ENCODE assay signal across 8 mouse cellular contexts in the genomic region with DNA sequence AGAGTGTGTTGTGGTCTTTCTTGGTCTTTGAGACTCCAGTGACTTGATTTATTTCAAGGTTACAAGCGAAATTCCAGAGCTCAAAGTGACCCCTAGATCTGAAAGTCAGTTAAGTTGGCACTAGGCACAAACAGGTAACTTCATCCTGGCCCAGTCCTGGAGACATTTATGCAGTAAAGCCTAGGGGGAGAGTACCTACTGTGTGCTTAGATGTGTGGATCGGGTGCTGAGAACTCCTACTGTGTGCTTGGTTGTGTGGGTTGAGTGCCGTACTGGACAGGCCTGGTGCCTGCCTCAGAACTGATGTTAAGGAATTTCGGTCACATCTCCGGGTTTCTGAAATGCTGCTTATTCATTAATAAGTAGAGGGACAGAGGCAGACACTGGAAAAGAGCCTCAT. TPM values are rescaled to one million over a fixed set of nuclear protein-coding genes. Genes with fewer than 3 reads are reported as not detected.
DNase-seq lines count a peak whose midpoint lies in the region; ATAC-seq and TF ChIP-seq lines count a peak whose summit lies in the region.

No protein-coding gene starts in this region.

- H3K4me1 ChIP-seq in heart, embryonic 15.5 days (replicated peaks), result peaks cover 15% of the 10 kb centered on the region
- H3K4me1 ChIP-seq in ES-Bruce4 (ENCODE audit: control insufficient read depth, insufficient read depth, low read length), result peaks cover 2% of the 10 kb centered on the region
- peaks cover 22% of the 10 kb centered on the region for H3K4me1 ChIP-seq in forebrain, embryonic 15.5 days
- H3K4me1 ChIP-seq in liver, embryonic 16.5 days (ENCODE audit: control insufficient read depth, low read depth, low read length), result peaks cover 16% of the 10 kb centered on the region

- peak overlapping the region; percentile 90 for H3K4me3 ChIP-seq in heart, embryonic 15.5 days
- peak overlapping the region; percentile 95; the same call in 1 of the 2 replicates for H3K4me3 ChIP-seq in ES-Bruce4 (ENCODE audit: low read depth, low read length)
- H3K4me3 ChIP-seq in forebrain, embryonic 15.5 days, result peak overlapping the region; percentile 85
- peak overlapping the region; percentile 98 for H3K4me3 ChIP-seq in liver, embryonic 16.5 days (ENCODE audit: low read depth, low read length)

- H3K9ac ChIP-seq in heart, embryonic 15.5 days, result peak overlapping the region; percentile 88
- H3K9ac ChIP-seq in ES-Bruce4 (ENCODE audit: low read depth, poor library complexity, severe bottlenecking), result peak overlapping the region; percentile 85; the same call in 1 of the 2 replicates
- H3K9ac ChIP-seq in forebrain, embryonic 15.5 days (replicated peaks), result peak overlapping the region; percentile 83
- peak overlapping the region; percentile 99 for H3K9ac ChIP-seq in liver, embryonic 16.5 days (ENCODE audit: low read depth, low read length)

- H3K27ac ChIP-seq in heart, embryonic 15.5 days, result no peak overlapping the region
- no peak overlapping the region for H3K27ac ChIP-seq in ES-Bruce4 (ENCODE audit: insufficient read depth, low read length)
- no peak overlapping the region for H3K27ac ChIP-seq in forebrain, embryonic 15.5 days (replicated peaks)
- no peak overlapping the region for H3K27ac ChIP-seq in liver, embryonic 16.5 days (ENCODE audit: low read length)

- no peak for TF ChIP-seq POLR2A in ES-Bruce4 (IDR thresholded peaks at IDR 0.05; ENCODE audit: insufficient read depth, low read length)

- no peak for TF ChIP-seq EP300 in ES-Bruce4 (IDR thresholded peaks at IDR 0.05; ENCODE audit: insufficient read depth, low read depth, low read length)

- intact Hi-C loops in heart, postnatal 14 days (cut with DNase I), result no loop called here

- ATAC-seq in heart, embryonic 15.5 days (replicated peaks; ENCODE audit: insufficient number of reproducible peaks, insufficient read depth, low FRiP score, low read depth), result no peak
- no peak for ATAC-seq in forebrain, embryonic 15.5 days (replicated peaks)
- no peak for ATAC-seq in liver, embryonic 16.5 days (ENCODE audit: low read depth)

- H3K4me2 ChIP-seq in heart, embryonic 15.5 days, result peak overlapping the region; percentile 74
- H3K4me2 ChIP-seq in forebrain, embryonic 15.5 days (replicated peaks), result peak overlapping the region; percentile 68
- peak overlapping the region; percentile 97 for H3K4me2 ChIP-seq in liver, embryonic 16.5 days (ENCODE audit: low read depth, low read length)

- DNase-seq in heart, postnatal 14 days, result no peak
- no peak for DNase-seq in urinary bladder, adult 18-20 months (ENCODE audit: low spot score in 2 of 2)
- DNase-seq in ovary, postnatal 36 days (ENCODE audit: low spot score), result no peak
- DNase-seq in MN1 (ENCODE audit: low spot score), result no peak

- no peaks in the 10 kb centered on the region for H3K27me3 ChIP-seq in heart, embryonic 15.5 days
- H3K27me3 ChIP-seq in ES-Bruce4 (ENCODE audit: control insufficient read depth, insufficient read depth, low read length, poor library complexity, severe bottlenecking), result no peaks in the 10 kb centered on the region
- no peaks in the 10 kb centered on the region for H3K27me3 ChIP-seq in forebrain, embryonic 15.5 days
- H3K27me3 ChIP-seq in liver, embryonic 16.5 days (ENCODE audit: control insufficient read depth, insufficient read depth, low read depth, low read length), result no peaks in the 10 kb centered on the region

- H3K9me3 ChIP-seq in heart, embryonic 15.5 days (replicated peaks), result no peaks in the 10 kb centered on the region
- H3K9me3 ChIP-seq in ES-Bruce4 (replicated peaks; ENCODE audit: control insufficient read depth, insufficient read depth, low read length, poor library complexity, severe bottlenecking), result no peaks in the 10 kb centered on the region
- no peaks in the 10 kb centered on the region for H3K9me3 ChIP-seq in forebrain, embryonic 15.5 days
- no peaks in the 10 kb centered on the region for H3K9me3 ChIP-seq in liver, embryonic 16.5 days (replicated peaks; ENCODE audit: control insufficient read depth, low read length)

- TF ChIP-seq CTCF in ES-Bruce4 (IDR thresholded peaks at IDR 0.05; ENCODE audit: low read depth, low read length), result no peak

- 82% methylated on average over 5 of the region's 5 CpGs for WGBS in heart, embryonic 15.5 days
- 87% methylated on average over 5 of the region's 5 CpGs for WGBS in forebrain, embryonic 15.5 days
- WGBS in liver, embryonic 16.5 days (ENCODE audit: insufficient replicate concordance), result 86% methylated on average over 5 of the region's 5 CpGs

- peaks cover 28% of the 10 kb centered on the region for H3K36me3 ChIP-seq in heart, embryonic 15.5 days
- peaks cover 8% of the 10 kb centered on the region; the same call in 1 of the 2 replicates for H3K36me3 ChIP-seq in ES-Bruce4 (ENCODE audit: control insufficient read depth, insufficient read depth, low read length, poor library complexity, severe bottlenecking)
- H3K36me3 ChIP-seq in forebrain, embryonic 15.5 days, result peaks cover 32% of the 10 kb centered on the region
- H3K36me3 ChIP-seq in liver, embryonic 16.5 days (ENCODE audit: control insufficient read depth, insufficient read depth), result peaks cover 23% of the 10 kb centered on the region

RNA-seq across cellular contexts. Expression of a gene that starts 1.1 kb away (rescaled TPM):
- polyA plus RNA-seq in heart, embryonic 15.5 days (2015; fragmentation: Nextera tagmentation; extraction: Ambion mirVana), result 22.7 and 28.5 TPM in 2 replicates
- 10 to 100 TPM; 26.7 to 27.6 TPM for total RNA-seq in heart, postnatal 14 days (2021)
- 31.9 and 34.4 TPM in 2 replicates for polyA plus RNA-seq in ES-Bruce4 (2011; ENCODE audit: insufficient read depth, insufficient read length, low read depth, missing spikeins)
- polyA plus RNA-seq in forebrain, embryonic 15.5 days (2015; fragmentation: Nextera tagmentation; extraction: Ambion mirVana), result 51.1 and 55.4 TPM in 2 replicates
- polyA plus RNA-seq in liver, embryonic 16.5 days (2015; fragmentation: Nextera tagmentation; extraction: Ambion mirVana), result 22.6 and 22.7 TPM in 2 replicates

RNA-seq across cellular contexts. Expression of a gene that starts 1.2 kb away (rescaled TPM):
- 1.6 and 2.5 TPM in 2 replicates for polyA plus RNA-seq in heart, embryonic 15.5 days (2015; fragmentation: Nextera tagmentation; extraction: Ambion mirVana)
- total RNA-seq in heart, postnatal 14 days (2021), result 10 to 100 TPM; 14.0 to 15.4 TPM
- polyA plus RNA-seq in ES-Bruce4 (2011; ENCODE audit: insufficient read depth, insufficient read length, low read depth, missing spikeins), result 5.8 and 9.0 TPM in 2 replicates
- polyA plus RNA-seq in forebrain, embryonic 15.5 days (2015; fragmentation: Nextera tagmentation; extraction: Ambion mirVana), result 1.0 and 1.1 TPM in 2 replicates
- polyA plus RNA-seq in liver, embryonic 16.5 days (2015; fragmentation: Nextera tagmentation; extraction: Ambion mirVana), result 3.9 and 5.5 TPM in 2 replicates

RNA-seq across cellular contexts. Expression of a gene that starts 42.8 kb away (rescaled TPM):
- polyA plus RNA-seq in heart, embryonic 15.5 days (2015; fragmentation: Nextera tagmentation; extraction: Ambion mirVana), result 6.0 and 6.1 TPM in 2 replicates
- total RNA-seq in heart, postnatal 14 days (2021), result 10 to 100 TPM; 39.8 to 41.0 TPM
- polyA plus RNA-seq in ES-Bruce4 (2011; ENCODE audit: insufficient read depth, insufficient read length, low read depth, missing spikeins), result 5.8 and 6.3 TPM in 2 replicates
- polyA plus RNA-seq in forebrain, embryonic 15.5 days (2015; fragmentation: Nextera tagmentation; extraction: Ambion mirVana), result 1.1 and 1.2 TPM in 2 replicates
- polyA plus RNA-seq in liver, embryonic 16.5 days (2015; fragmentation: Nextera tagmentation; extraction: Ambion mirVana), result 1.8 and 2.1 TPM in 2 replicates

RNA-seq across cellular contexts. Expression of a gene that starts 49.6 kb away (rescaled TPM):
- polyA plus RNA-seq in heart, embryonic 15.5 days (2015; fragmentation: Nextera tagmentation; extraction: Ambion mirVana), result 59.4 and 63.7 TPM in 2 replicates
- total RNA-seq in heart, postnatal 14 days (2021), result 100 to 1,000 TPM; 155 to 169 TPM
- polyA plus RNA-seq in ES-Bruce4 (2011; ENCODE audit: insufficient read depth, insufficient read length, low read depth, missing spikeins), result 269 and 284 TPM in 2 replicates
- polyA plus RNA-seq in forebrain, embryonic 15.5 days (2015; fragmentation: Nextera tagmentation; extraction: Ambion mirVana), result 67.2 and 80.1 TPM in 2 replicates
- 14.5 and 14.6 TPM in 2 replicates for polyA plus RNA-seq in liver, embryonic 16.5 days (2015; fragmentation: Nextera tagmentation; extraction: Ambion mirVana)
